Mouse (Mus musculus) erythroblast, embryonic 14.5 days (primary cell): Measurements from ENCODE around the gene Ttc29.

ENCODE experiments used
- GATA1 ChIP-seq: IDR thresholded peaks from 2 replicates; pipeline ENCODE4 v1.6.1; 2012; ENCODE audit warnings: low read length, inconsistent platforms, mixed read lengths
- TAL1 ChIP-seq: IDR thresholded peaks from 3 replicates; pipeline ENCODE4 v1.6.1; 2012; ENCODE audit warnings: low read length, inconsistent platforms, mixed read lengths

GRCm38 (mm10) chr8:78323391-78323790 is 110.3 kb downstream of the Ttc29 start:
- TF ChIP-seq TAL1 (no peak), GATA1 (no peak)
